Mouse (Mus musculus) urinary bladder, postnatal 36 days (tissue): Measurements from ENCODE around the gene Cetn4.
A peak's percentile ranks its signal among the peaks of the same experiment; 100 is the strongest.

Source experiments
- DNase-seq, 2 experiments: peaks; one replicate each; pipeline ENCODE4 v3.0.0; 2022; ENCODE audit warnings: low spot score in 2 of 2, mixed read lengths in 1 of 2

Gene Cetn4

GRCm38 (mm10) chr3:37302685-37303084 is 9.8 kb downstream of the Cetn4 start:
- peak; percentile 13 to 36 for DNase-seq

- DNase-seq, result no peak
These were observed 13.0 kb downstream of the Cetn4 start for GRCm38 (mm10) chr3:37299470-37299869.

- no peak for DNase-seq
These were observed 19.9 kb downstream of the Cetn4 start for GRCm38 (mm10) chr3:37292654-37293053.

GRCm38 (mm10) chr3:37291929-37292328 is 20.6 kb downstream of the Cetn4 start:
- DNase-seq, result no peak

GRCm38 (mm10) chr3:37290881-37291541 is 21.5 kb downstream of the Cetn4 start:
- no peak for DNase-seq

GRCm38 (mm10) chr3:37289237-37289636 is 23.3 kb downstream of the Cetn4 start:
- no peak for DNase-seq

- no peak for DNase-seq
These were observed 29.3 kb downstream of the Cetn4 start for GRCm38 (mm10) chr3:37283234-37283633.

GRCm38 (mm10) chr3:37282299-37282922 is 30.1 kb downstream of the Cetn4 start:
- DNase-seq, result no peak

GRCm38 (mm10) chr3:37280871-37281270 is 31.6 kb downstream of the Cetn4 start:
- no peak for DNase-seq

- DNase-seq, result no peak
These were observed 32.3 kb downstream of the Cetn4 start for GRCm38 (mm10) chr3:37280221-37280620.

GRCm38 (mm10) chr3:37274661-37275060 is 37.8 kb downstream of the Cetn4 start:
- DNase-seq, result no peak

GRCm38 (mm10) chr3:37273092-37273491 is 39.4 kb downstream of the Cetn4 start:
- no peak for DNase-seq

- peak; percentile 20 to 37 for DNase-seq
These were observed 41.3 kb downstream of the Cetn4 start for GRCm38 (mm10) chr3:37271209-37271608.

- no peak for DNase-seq
These were observed 42.6 kb downstream of the Cetn4 start for GRCm38 (mm10) chr3:37269926-37270325.

- DNase-seq, result no peak
These were observed 44.2 kb downstream of the Cetn4 start for GRCm38 (mm10) chr3:37268338-37268737.

- no peak for DNase-seq
These were observed 53.0 kb downstream of the Cetn4 start for GRCm38 (mm10) chr3:37259331-37259999.

- DNase-seq, result no peak
These were observed 54.7 kb downstream of the Cetn4 start for GRCm38 (mm10) chr3:37257776-37258175.
